Mouse (Mus musculus) liver, postnatal 0 days (tissue): ENCODE data around the gene Hdac2. TPM values are rescaled to one million over a fixed set of nuclear protein-coding genes. Genes with fewer than 3 reads are reported as not detected.

Experiments
- ATAC-seq: fragments of 200-750 bp; cut with Nextera tagmentation; 2 replicates; pipeline ENCODE4 v1.8.0; 2017; ENCODE audit warnings: mild to moderate bottlenecking, moderate library complexity
- DNase-seq: peaks from one replicate; pipeline ENCODE4 v3.0.0-alpha.2; 2016
- H3K27ac ChIP-seq: fragments of 300-500 bp; sonication (generic); 2 replicates; pipeline ENCODE4 v1.5.1; 2014; ENCODE audit warnings: antibody characterized with exemption, moderate library complexity, mild to moderate bottlenecking, low read depth
- H3K27me3 ChIP-seq: fragments of 300-500 bp; sonication (generic); 2 replicates; pipeline ENCODE4 v1.6.1; 2014; ENCODE audit warnings: low read length, control low read depth, mixed read lengths; ENCODE audit not compliant: insufficient read depth
- H3K36me3 ChIP-seq: fragments of 300-500 bp; sonication (generic); replicated peaks from 2 replicates; pipeline ENCODE4 v1.6.1; 2014; ENCODE audit warnings: mild to moderate bottlenecking, control low read depth, low read length, moderate library complexity, mixed read lengths; ENCODE audit not compliant: insufficient read depth
- H3K4me1 ChIP-seq: fragments of 300-500 bp; sonication (generic); 2 replicates; pipeline ENCODE4 v1.6.1; 2014; ENCODE audit warnings: antibody characterized with exemption, mild to moderate bottlenecking, control low read depth; ENCODE audit not compliant: insufficient read depth
- H3K4me2 ChIP-seq: fragments of 300-500 bp; sonication (generic); 2 replicates; pipeline ENCODE4 v1.6.1; 2014; ENCODE audit warnings: low read depth, mild to moderate bottlenecking, low read length, moderate library complexity, mixed read lengths
- H3K4me3 ChIP-seq: fragments of 300-500 bp; sonication (generic); 2 replicates; pipeline ENCODE4 v1.5.1; 2014; ENCODE audit warnings: low read depth, low read length
- H3K9ac ChIP-seq: fragments of 300-500 bp; sonication (generic); replicated peaks from 2 replicates; pipeline ENCODE4 v1.6.1; 2014; ENCODE audit warnings: mild to moderate bottlenecking, moderate library complexity
- H3K9me3 ChIP-seq: fragments of 300-500 bp; sonication (generic); 2 replicates; pipeline ENCODE4 v1.6.1; 2016; ENCODE audit warnings: mild to moderate bottlenecking, control low read depth, low read length, mixed read lengths
- CTCF ChIP-seq: sonication (generic); IDR thresholded peaks from 2 replicates; pipeline ENCODE4 v1.5.1; 2016; ENCODE audit warnings: antibody characterized with exemption, low read depth
- EP300 ChIP-seq: IDR thresholded peaks from 2 replicates; pipeline ENCODE4 v1.6.1; 2016; ENCODE audit warnings: antibody characterized with exemption, low read depth, mild to moderate bottlenecking
- WGBS: fragments of 180-500 bp; shearing (Covaris S2); extraction: QIAGEN DNeasy Blood & Tissue Kit; methylation state at CpG from one replicate; pipeline ENCODE4 v1.1.7; 2014; ENCODE audit not compliant: insufficient replicate concordance; 5-methylcytosine and 5-hydroxymethylcytosine counted together
- polyA plus RNA-seq: library from polyadenylated mRNA; unstranded; fragments of >200 nt; fragmentation: Nextera tagmentation; extraction: Ambion mirVana; gene quantifications from 2 replicates; pipeline ENCODE4 v1.2.1, GENCODE M21; 2015

The Hdac2 gene
- polyA plus RNA-seq, 1 experiment from 2014 or later = 33.4 TPM

DNA sequence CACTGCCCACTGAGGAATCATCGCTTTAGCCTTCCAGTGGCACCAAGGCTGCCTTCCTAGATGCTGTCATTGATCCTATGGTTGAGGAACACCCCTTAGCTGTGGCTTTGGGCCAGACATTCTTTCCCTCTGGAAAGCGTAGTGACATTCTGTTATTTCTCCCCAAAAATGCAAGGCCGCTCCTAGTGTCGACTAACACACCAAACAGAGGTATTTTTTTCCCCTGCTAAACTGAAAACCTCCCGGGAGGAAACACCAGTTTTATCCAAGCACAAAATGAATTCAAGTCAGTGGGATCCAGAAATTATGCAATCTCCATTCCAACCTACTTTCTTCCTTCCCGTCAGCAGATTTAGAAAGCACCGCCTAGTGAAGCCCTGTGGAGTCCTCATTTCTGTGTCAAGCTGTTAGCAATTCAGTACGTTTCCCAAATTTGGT, 73.3 kb downstream of the Hdac2 start:
- no peaks in the 10 kb centered on the region for H3K4me1 ChIP-seq
- H3K36me3 ChIP-seq = no peaks in the 10 kb centered on the region
- H3K27me3 ChIP-seq = no peaks in the 10 kb centered on the region
- H3K9ac ChIP-seq = no peak overlapping the region
- H3K9me3 ChIP-seq = no peaks in the 10 kb centered on the region
- H3K4me3 ChIP-seq = no peak overlapping the region
- no peak for DNase-seq
- TF ChIP-seq CTCF (no peak), EP300 (no peak)
- H3K4me2 ChIP-seq = no peak overlapping the region
- H3K27ac ChIP-seq = no peak overlapping the region
- no peak for ATAC-seq
- 78% methylated on average over 8 of the region's 8 CpGs for WGBS

Other genes starting within 250 kb of the Hdac2 start
- gene Marcks, start 164.4 kb downstream of the Hdac2 start, polyA plus RNA-seq = 24.8 and 25.3 TPM in 2 replicates